Mouse (Mus musculus) erythroid progenitor cell, adult 5-6 weeks (primary cell): ENCODE measurements around the gene Tyk2. TPM values are rescaled to one million over a fixed set of nuclear protein-coding genes. Genes with fewer than 3 reads are reported as not detected.
A peak's percentile ranks its signal among the peaks of the same experiment; 100 is the strongest.

Experiments
- ATAC-seq: replicated peaks from 2 replicates; pipeline ENCODE4 v1.8.0; 2016; ENCODE audit warnings: moderate number of reproducible peaks, mild to moderate bottlenecking, moderate TSS enrichment, inconsistent platforms; ENCODE audit not compliant: poor library complexity, low FRiP score, severe bottlenecking
- total RNA-seq, 2 experiments: library from RNA; stranded (forward) in 1 of 2; stranded (reverse) in 1 of 2; fragments of 150-400 nt in 1 of 2; fragments of 186-747, 209-891 nt in 1 of 2; gene quantifications; 2 replicates each; pipeline versions ENCODE4 v1.2.3 to v1.2.4; 2015 to 2017; ENCODE audit warnings: low replicate concordance in 2 of 2

Tyk2 gene
- total RNA-seq, 2 experiments from 2014 or later, result 2.5 to 4.7 TPM

GRCm38 (mm10) chr9:21073044-21073840 is 57.8 kb downstream of the Tyk2 start, which contains the start of the genes Gm49373 and Fdx1l:
Gm49373 (minus strand) TSS chr9:21073096.
Fdx1l (minus strand) TSS chr9:21073614.
- ATAC-seq, result peak; percentile 91

- no peak for ATAC-seq
Observed at GRCm38 (mm10) chr9:21072641-21073040, 58.4 kb downstream of the Tyk2 start.

- ATAC-seq, result no peak
Observed at GRCm38 (mm10) chr9:21067006-21067684, 63.9 kb downstream of the Tyk2 start, which contains the start of gene Zglp1. Zglp1 (minus strand) TSS chr9:21067093.

GRCm38 (mm10) chr9:21062928-21063327 is 68.1 kb downstream of the Tyk2 start:
- no peak for ATAC-seq

Other genes starting within 250 kb of the Tyk2 start
- 6.7 and 19.1 TPM in 2 replicates for gene Ppan, start 243.1 kb downstream of the Tyk2 start, total RNA-seq (2015; ENCODE audit: low replicate concordance)
- gene Ppan, start 243.1 kb downstream of the Tyk2 start, total RNA-seq (2017; ENCODE audit: low replicate concordance), result 7.1 and 16.2 TPM in 2 replicates
- gene Eif3g, start 232.6 kb downstream of the Tyk2 start, total RNA-seq (2015; ENCODE audit: low replicate concordance), result 47.4 and 59.5 TPM in 2 replicates
- gene Eif3g, start 232.6 kb downstream of the Tyk2 start, total RNA-seq (2017; ENCODE audit: low replicate concordance), result 41.5 and 59.7 TPM in 2 replicates
- 122 and 135 TPM in 2 replicates for gene Dnmt1, start 171.4 kb downstream of the Tyk2 start, total RNA-seq (2015; ENCODE audit: low replicate concordance)
- gene Dnmt1, start 171.4 kb downstream of the Tyk2 start, total RNA-seq (2017; ENCODE audit: low replicate concordance), result 217 and 249 TPM in 2 replicates
- not detected in 2 replicates for gene S1pr2, start 154.5 kb downstream of the Tyk2 start, total RNA-seq (2015; ENCODE audit: low replicate concordance)
- gene S1pr2, start 154.5 kb downstream of the Tyk2 start, total RNA-seq (2017; ENCODE audit: low replicate concordance), result under 0.01 and 0.39 TPM in 2 replicates
- gene Mrpl4, start 128.5 kb downstream of the Tyk2 start, total RNA-seq (2015; ENCODE audit: low replicate concordance), result 13.0 and 22.0 TPM in 2 replicates
- gene Mrpl4, start 128.5 kb downstream of the Tyk2 start, total RNA-seq (2017; ENCODE audit: low replicate concordance), result 13.3 and 18.0 TPM in 2 replicates
- gene Icam1, start 115.3 kb downstream of the Tyk2 start, total RNA-seq (2015; ENCODE audit: low replicate concordance), result 1.3 TPM in 1 of 2 replicates, not detected in the other
- 1.5 and 9.0 TPM in 2 replicates for gene Icam1, start 115.3 kb downstream of the Tyk2 start, total RNA-seq (2017; ENCODE audit: low replicate concordance)
- gene Icam4, start 101.9 kb downstream of the Tyk2 start, total RNA-seq (2015; ENCODE audit: low replicate concordance), result 164 and 214 TPM in 2 replicates
- gene Icam4, start 101.9 kb downstream of the Tyk2 start, total RNA-seq (2017; ENCODE audit: low replicate concordance), result 107 and 112 TPM in 2 replicates
- gene Icam5, start 99.2 kb downstream of the Tyk2 start, total RNA-seq (2015; ENCODE audit: low replicate concordance), result 1.3 and 1.4 TPM in 2 replicates
- 1.3 and 3.5 TPM in 2 replicates for gene Icam5, start 99.2 kb downstream of the Tyk2 start, total RNA-seq (2017; ENCODE audit: low replicate concordance)
- 6.8 TPM in 1 of 2 replicates, not detected in the other for gene Zglp1, start 64.2 kb downstream of the Tyk2 start, total RNA-seq (2015; ENCODE audit: low replicate concordance)
- not detected in 2 replicates for gene Zglp1, start 64.2 kb downstream of the Tyk2 start, total RNA-seq (2017; ENCODE audit: low replicate concordance)
- not detected in 2 replicates for gene Gm49373, start 58.1 kb downstream of the Tyk2 start, total RNA-seq (2015; ENCODE audit: low replicate concordance)
- not detected in 2 replicates for gene Gm49373, start 58.1 kb downstream of the Tyk2 start, total RNA-seq (2017; ENCODE audit: low replicate concordance)
- 13.0 and 19.8 TPM in 2 replicates for gene Fdx1l, start 57.6 kb downstream of the Tyk2 start, total RNA-seq (2015; ENCODE audit: low replicate concordance)
- 7.8 and 19.7 TPM in 2 replicates for gene Fdx1l, start 57.6 kb downstream of the Tyk2 start, total RNA-seq (2017; ENCODE audit: low replicate concordance)
- 30.6 and 34.0 TPM in 2 replicates for gene Gm38431, start 39.2 kb downstream of the Tyk2 start, total RNA-seq (2015; ENCODE audit: low replicate concordance)
- gene Gm38431, start 39.2 kb downstream of the Tyk2 start, total RNA-seq (2017; ENCODE audit: low replicate concordance), result 4.2 TPM in 1 of 2 replicates, not detected in the other
- gene Raver1, start 39.2 kb downstream of the Tyk2 start, total RNA-seq (2015; ENCODE audit: low replicate concordance), result 18.4 and 23.4 TPM in 2 replicates
- 21.1 and 32.5 TPM in 2 replicates for gene Raver1, start 39.2 kb downstream of the Tyk2 start, total RNA-seq (2017; ENCODE audit: low replicate concordance)
- 28.9 and 42.9 TPM in 2 replicates for gene Cdc37, start 18.7 kb upstream of the Tyk2 start, total RNA-seq (2015; ENCODE audit: low replicate concordance)
- gene Cdc37, start 18.7 kb upstream of the Tyk2 start, total RNA-seq (2017; ENCODE audit: low replicate concordance), result 68.0 and 76.5 TPM in 2 replicates
- gene Pde4a, start 34.5 kb upstream of the Tyk2 start, total RNA-seq (2015; ENCODE audit: low replicate concordance), result 4.6 TPM in 1 of 2 replicates, not detected in the other
- 0.15 and 0.39 TPM in 2 replicates for gene Pde4a, start 34.5 kb upstream of the Tyk2 start, total RNA-seq (2017; ENCODE audit: low replicate concordance)
- 13.8 and 25.2 TPM in 2 replicates for gene Keap1, start 108.1 kb upstream of the Tyk2 start, total RNA-seq (2015; ENCODE audit: low replicate concordance)
- 37.0 and 44.7 TPM in 2 replicates for gene Keap1, start 108.1 kb upstream of the Tyk2 start, total RNA-seq (2017; ENCODE audit: low replicate concordance)
- gene S1pr5, start 117.2 kb upstream of the Tyk2 start, total RNA-seq (2015; ENCODE audit: low replicate concordance), result 2.5 TPM in 1 of 2 replicates, not detected in the other
- gene S1pr5, start 117.2 kb upstream of the Tyk2 start, total RNA-seq (2017; ENCODE audit: low replicate concordance), result 0.13 and 0.53 TPM in 2 replicates
- 49.4 and 49.5 TPM in 2 replicates for gene Atg4d, start 134.1 kb upstream of the Tyk2 start, total RNA-seq (2015; ENCODE audit: low replicate concordance)
- gene Atg4d, start 134.1 kb upstream of the Tyk2 start, total RNA-seq (2017; ENCODE audit: low replicate concordance), result 73.9 and 162 TPM in 2 replicates
- gene Kri1, start 156.7 kb upstream of the Tyk2 start, total RNA-seq (2015; ENCODE audit: low replicate concordance), result 19.7 and 49.4 TPM in 2 replicates
- gene Kri1, start 156.7 kb upstream of the Tyk2 start, total RNA-seq (2017; ENCODE audit: low replicate concordance), result 18.2 and 48.8 TPM in 2 replicates
- gene Cdkn2d, start 160.2 kb upstream of the Tyk2 start, total RNA-seq (2015; ENCODE audit: low replicate concordance), result 305 and 325 TPM in 2 replicates
- gene Cdkn2d, start 160.2 kb upstream of the Tyk2 start, total RNA-seq (2017; ENCODE audit: low replicate concordance), result 151 and 194 TPM in 2 replicates
- gene Ap1m2, start 181.1 kb upstream of the Tyk2 start, total RNA-seq (2015; ENCODE audit: low replicate concordance), result 0.36 and 0.84 TPM in 2 replicates
- not detected in 2 replicates for gene Ap1m2, start 181.1 kb upstream of the Tyk2 start, total RNA-seq (2017; ENCODE audit: low replicate concordance)
- gene Slc44a2, start 189.5 kb upstream of the Tyk2 start, total RNA-seq (2015; ENCODE audit: low replicate concordance), result 15.9 and 35.7 TPM in 2 replicates
- 14.4 and 22.3 TPM in 2 replicates for gene Slc44a2, start 189.5 kb upstream of the Tyk2 start, total RNA-seq (2017; ENCODE audit: low replicate concordance)
- 31.4 and 34.8 TPM in 2 replicates for gene Ilf3, start 236.6 kb upstream of the Tyk2 start, total RNA-seq (2015; ENCODE audit: low replicate concordance)
- 29.6 and 32.8 TPM in 2 replicates for gene Ilf3, start 236.6 kb upstream of the Tyk2 start, total RNA-seq (2017; ENCODE audit: low replicate concordance)